Mouse (Mus musculus) granulocyte monocyte progenitor cell, adult 5-6 weeks (primary cell): Measurements from ENCODE around the gene Lcorl. TPM values are rescaled to one million over a fixed set of nuclear protein-coding genes. Genes with fewer than 3 reads are reported as not detected.

Experiments
- total RNA-seq, 2 experiments: library from RNA; stranded (forward) in 1 of 2; stranded (reverse) in 1 of 2; fragments of 200-712, 200-1000 nt in 1 of 2; fragments of >200 nt in 1 of 2; fragmentation: Nextera tagmentation in 1 of 2; gene quantifications; 2 replicates each; pipeline ENCODE4 v1.2.3; 2014 to 2017

The Lcorl gene
- total RNA-seq, 2 experiments from 2014 or later = 31.4 to 34.3 TPM

Other genes starting within 250 kb of the Lcorl start
- not detected in 2 replicates for gene Fam184b, start 218.0 kb downstream of the Lcorl start, total RNA-seq (2014; fragmentation: Nextera tagmentation)
- 0.43 TPM in 1 of 2 replicates, not detected in the other for gene Fam184b, start 218.0 kb downstream of the Lcorl start, total RNA-seq (2017)
- 48.1 and 51.3 TPM in 2 replicates for gene Ncapg, start 187.7 kb downstream of the Lcorl start, total RNA-seq (2014; fragmentation: Nextera tagmentation)
- 80.9 and 94.9 TPM in 2 replicates for gene Ncapg, start 187.7 kb downstream of the Lcorl start, total RNA-seq (2017)